Mouse (Mus musculus) spleen, postnatal 4 days (tissue): ENCODE measurements around the gene Gm7694.

ENCODE experiments used
- DNase-seq, 2 experiments: peaks; one replicate each; pipeline ENCODE4 v3.0.0; 2022; ENCODE audit warnings: low spot score in 2 of 2

Gm7694 gene

DNA sequence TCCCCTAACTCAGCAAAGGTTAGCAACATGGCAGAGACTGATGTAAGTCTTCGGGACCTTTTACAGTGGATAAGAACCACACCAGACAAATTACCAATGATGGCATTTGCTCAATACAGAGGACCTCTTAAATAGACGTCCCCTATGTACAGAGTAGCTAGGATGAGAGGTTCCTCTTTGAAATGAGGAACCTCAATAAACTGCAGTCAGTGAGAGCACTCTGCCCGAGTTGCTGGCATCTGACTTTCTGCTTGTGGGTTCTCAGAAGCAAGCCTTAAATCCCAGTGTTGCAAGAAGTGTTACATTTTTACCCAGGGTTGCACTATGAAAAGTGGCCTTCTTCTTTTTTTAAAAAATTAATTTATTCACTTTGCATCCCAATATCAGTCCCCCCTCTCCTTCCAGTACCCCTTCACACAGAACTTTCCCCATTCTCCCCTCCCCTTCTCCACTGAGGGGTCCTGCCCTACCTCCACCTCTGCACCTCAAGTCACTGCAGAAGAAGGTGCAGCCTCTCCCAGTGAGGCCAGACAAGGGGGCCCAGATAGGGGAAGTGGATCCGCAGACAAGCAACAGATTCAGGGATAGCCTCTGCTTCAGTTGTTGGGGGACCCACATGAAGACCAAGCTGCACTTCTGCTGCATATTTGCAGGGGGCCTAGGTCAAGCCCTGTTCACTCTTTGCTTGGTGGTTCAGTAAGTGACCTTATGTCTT lies 23.6 kb downstream of the Gm7694 start:
- DNase-seq = no peak

DNA sequence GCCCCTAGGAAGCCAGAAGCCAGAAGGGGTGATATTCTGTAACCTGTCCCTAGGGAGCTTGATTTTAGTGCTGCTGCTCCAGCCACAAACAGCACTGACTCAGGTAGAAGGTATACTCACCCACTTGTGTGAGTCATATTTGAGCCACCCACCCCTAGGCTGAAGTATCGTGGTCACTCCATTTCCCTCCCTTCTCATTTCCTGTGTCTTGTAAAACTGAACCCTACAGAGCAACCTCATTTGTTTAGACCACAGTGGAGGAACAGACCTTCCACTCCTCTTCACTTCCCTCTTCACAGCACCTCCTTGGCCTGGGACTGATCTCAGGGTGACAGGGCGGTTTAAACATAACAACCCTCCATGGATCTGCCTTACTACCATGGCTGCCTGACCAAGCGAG lies 29.1 kb downstream of the Gm7694 start, which contains the start of gene Sh2d1b1:
Gene Sh2d1b1 (plus strand): TSS at position 305 of the 400 bp plus-strand sequence.
- DNase-seq = no peak

DNA sequence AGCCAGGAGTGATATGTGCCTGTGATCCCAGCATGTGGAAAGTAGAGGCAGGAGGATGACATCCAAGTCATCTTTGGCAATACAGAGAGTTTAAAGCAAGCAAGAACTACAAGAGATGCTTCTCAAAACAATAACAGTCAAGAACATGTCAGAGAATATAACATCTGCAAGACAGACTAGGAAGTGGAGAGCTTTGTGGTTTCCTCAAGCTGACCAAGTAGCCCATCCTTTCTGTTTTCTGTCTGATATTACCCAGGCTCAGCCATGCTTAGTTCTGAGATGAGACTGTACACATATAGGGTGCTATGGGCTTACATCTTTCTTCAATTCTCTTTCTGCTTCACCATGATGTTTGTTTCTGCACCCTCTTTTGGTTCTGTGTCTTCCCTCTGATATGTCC lies 32.9 kb downstream of the Gm7694 start:
- no peak for DNase-seq

DNA sequence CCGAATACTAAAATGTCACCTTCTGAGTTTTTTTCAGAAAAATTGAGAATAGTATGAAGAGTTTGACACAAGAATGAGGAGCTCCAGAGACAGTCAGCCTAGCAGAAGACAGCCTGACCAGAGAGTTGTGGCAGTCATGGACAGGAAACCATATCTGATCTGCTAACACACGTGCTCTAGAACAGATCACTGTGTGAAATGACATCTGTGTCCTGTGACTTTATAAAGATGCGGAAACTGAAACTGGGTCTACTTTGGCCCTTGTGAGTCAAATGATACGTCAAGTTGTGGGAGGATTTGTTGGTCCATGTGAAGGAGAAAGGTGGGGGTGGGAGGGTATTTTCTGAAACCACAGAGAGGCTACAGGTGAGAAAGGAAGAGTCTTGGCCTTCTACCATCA lies 35.4 kb downstream of the Gm7694 start:
- no peak for DNase-seq

DNA sequence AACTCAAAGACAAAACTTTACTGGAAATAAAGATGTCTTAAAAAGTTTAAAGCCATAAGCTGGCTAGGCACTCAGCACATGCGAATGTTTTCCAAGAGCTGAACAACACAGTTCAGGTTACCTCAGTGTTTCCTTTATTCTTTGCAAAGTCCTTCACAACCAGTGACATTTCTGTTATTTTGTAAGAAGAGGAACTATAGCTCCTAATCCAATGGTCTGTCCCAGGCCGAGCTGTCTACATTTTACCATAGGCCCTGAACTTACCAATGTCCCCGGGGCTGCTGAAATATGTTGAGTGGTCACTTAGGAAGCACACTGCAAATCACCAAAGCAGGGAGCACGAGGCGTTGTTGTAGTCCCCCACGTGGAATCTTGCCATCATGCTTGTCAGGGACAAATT lies 35.9 kb downstream of the Gm7694 start:
- no peak for DNase-seq

DNA sequence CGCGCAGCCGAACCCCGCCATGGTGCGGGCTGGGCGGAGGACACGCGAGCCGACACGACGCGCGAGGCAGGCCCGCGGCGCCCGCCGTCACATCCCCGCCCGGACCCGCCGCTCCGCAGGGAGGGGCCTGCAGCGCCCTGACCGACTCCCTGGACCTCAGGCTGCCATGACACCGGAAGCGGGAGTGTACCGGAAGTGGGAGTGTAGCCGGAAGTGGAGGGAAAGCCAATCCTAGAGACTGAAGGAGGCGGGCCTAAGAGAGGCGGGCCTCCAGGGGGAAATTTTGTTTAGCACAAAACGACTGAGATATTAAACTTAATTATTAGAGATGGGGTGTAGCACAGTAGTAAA lies 50.6 kb downstream of the Gm7694 start:
- peak; percentile 68 to 82 for DNase-seq

DNA sequence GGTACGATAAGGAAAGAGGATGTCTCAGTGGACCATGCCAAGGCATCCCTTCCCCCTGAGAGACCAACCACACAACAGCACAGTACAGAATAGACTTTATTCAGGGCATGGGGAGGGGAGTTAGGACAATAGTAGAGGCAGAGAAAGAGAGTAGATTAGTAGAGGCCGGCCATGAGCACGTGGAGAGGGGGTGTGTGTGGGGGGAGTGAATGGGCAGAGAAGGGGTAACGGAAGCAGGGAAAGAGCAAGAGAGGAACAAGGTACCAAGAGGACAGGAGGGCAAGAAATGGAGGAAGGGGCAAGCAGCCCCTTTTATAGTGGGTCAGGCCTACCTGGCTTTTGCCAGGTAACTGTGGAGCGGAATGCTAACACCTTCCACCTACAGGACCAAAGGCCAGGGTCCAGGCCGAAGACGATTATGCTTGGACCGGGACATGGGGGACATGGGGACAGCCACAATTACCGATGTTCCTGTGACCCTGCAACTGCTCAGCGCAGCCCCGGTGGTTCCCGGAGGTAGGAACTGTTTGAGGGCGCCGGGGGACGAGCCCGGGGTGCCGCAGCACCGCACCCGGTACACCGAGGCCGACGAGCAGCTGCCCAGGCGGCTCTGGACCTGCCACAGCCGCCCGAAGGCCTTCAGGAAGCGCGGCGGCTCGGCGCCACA lies 51.1 kb downstream of the Gm7694 start:
- DNase-seq = peak in 1 of 2 experiments; percentile 67
